Mouse (Mus musculus) C2C12 (cell line): ENCODE measurements around the gene Arid4a. TPM values are rescaled to one million over a fixed set of nuclear protein-coding genes. Genes with fewer than 3 reads are reported as not detected.

ENCODE experiments used
- H3K27me3 ChIP-seq: one replicate; pipeline ENCODE4 v1.6.1; 2011; ENCODE audit not compliant: control insufficient read depth, insufficient read depth, insufficient read length
- H3K36me3 ChIP-seq: one replicate; pipeline ENCODE4 v1.6.1; 2011; ENCODE audit not compliant: control insufficient read depth, insufficient read depth
- H3K4me3 ChIP-seq: one replicate; pipeline ENCODE4 v1.5.1; 2011; ENCODE audit warnings: mild to moderate bottlenecking, control low read depth; ENCODE audit not compliant: poor library complexity, insufficient read depth, severe bottlenecking
- H3K79me2 ChIP-seq: one replicate; pipeline ENCODE4 v1.6.1; 2011; ENCODE audit not compliant: control insufficient read depth, insufficient read depth
- H3K79me3 ChIP-seq: one replicate; pipeline ENCODE4 v1.6.1; 2011; ENCODE audit warnings: low read depth, control low read depth
- H3ac ChIP-seq: one replicate; pipeline ENCODE3; 2011; ENCODE audit warnings: low read depth; ENCODE audit not compliant: control insufficient read depth, insufficient read length
- CEBPB ChIP-seq: IDR thresholded peaks from one replicate; pipeline ENCODE4 v1.6.1; 2011; ENCODE audit warnings: low read depth, mild to moderate bottlenecking, control low read depth, moderate library complexity
- CTCF ChIP-seq: IDR thresholded peaks from one replicate; pipeline ENCODE4 v1.5.1; 2011; ENCODE audit not compliant: control insufficient read depth, insufficient read depth, insufficient read length
- FOSL1 ChIP-seq: IDR thresholded peaks from one replicate; pipeline ENCODE4 v1.8.0; 2011; ENCODE audit warnings: mild to moderate bottlenecking, low read length; ENCODE audit not compliant: poor library complexity, insufficient read depth, severe bottlenecking
- MAX ChIP-seq: IDR thresholded peaks from one replicate; pipeline ENCODE4 v1.6.1; 2011; ENCODE audit warnings: mild to moderate bottlenecking, control low read depth
- MYOD1 ChIP-seq: IDR thresholded peaks from one replicate; pipeline ENCODE4 v1.6.1; 2011; ENCODE audit warnings: low read depth; ENCODE audit not compliant: control insufficient read depth, insufficient read length
- MYOG ChIP-seq: IDR thresholded peaks from one replicate; pipeline ENCODE4 v1.6.1; 2011; ENCODE audit not compliant: control insufficient read depth, insufficient read length; ENCODE audit errors: extremely low read depth
- USF1 ChIP-seq: IDR thresholded peaks from one replicate; pipeline ENCODE4 v1.6.1; 2011; ENCODE audit warnings: low read depth, mild to moderate bottlenecking, control low read depth, moderate library complexity
- polyA plus RNA-seq: library from polyadenylated mRNA; unstranded; fragments of >200 nt; fragmentation: generic; extraction: Trizol; gene quantifications from one replicate; pipeline ENCODE4 v1.2.1, GENCODE M21; 2012; ENCODE audit warnings: missing spikeins

Arid4a gene
- polyA plus RNA-seq, 1 experiment: 2.0 TPM

DNA sequence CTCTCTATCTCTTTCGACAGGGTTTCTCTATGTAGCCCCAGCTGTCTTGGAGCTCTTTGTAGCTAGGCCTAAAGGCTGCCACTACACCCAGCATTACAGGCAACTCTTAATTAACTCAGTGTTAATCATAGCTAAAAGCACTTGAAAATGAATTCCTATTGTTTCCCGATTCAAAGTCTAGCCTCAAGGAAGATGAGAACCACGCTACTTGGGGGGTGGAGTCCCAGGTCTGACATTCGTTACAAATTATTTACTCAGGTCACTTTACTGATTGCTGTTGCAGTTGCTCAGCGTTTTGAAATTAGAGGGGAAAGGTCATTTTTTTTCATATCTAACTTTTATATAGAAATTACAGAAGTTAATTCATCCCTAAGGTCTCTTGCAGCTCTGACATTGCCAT is 119.8 kb downstream of the Arid4a start:
- peaks cover 39% of the 10 kb centered on the region for H3K36me3 ChIP-seq
- H3K27me3 ChIP-seq: no peaks in the 10 kb centered on the region
- no peak for TF ChIP-seq CEBPB
- no peak for TF ChIP-seq MYOG
- no peak for TF ChIP-seq FOSL1
- no peak for TF ChIP-seq MAX
- H3K79me3 ChIP-seq: peaks cover 62% of the 10 kb centered on the region
- H3ac ChIP-seq: peak overlapping the region; percentile 24
- peak overlapping the region; percentile 83 for H3K4me3 ChIP-seq
- H3K79me2 ChIP-seq: peaks cover 85% of the 10 kb centered on the region

DNA sequence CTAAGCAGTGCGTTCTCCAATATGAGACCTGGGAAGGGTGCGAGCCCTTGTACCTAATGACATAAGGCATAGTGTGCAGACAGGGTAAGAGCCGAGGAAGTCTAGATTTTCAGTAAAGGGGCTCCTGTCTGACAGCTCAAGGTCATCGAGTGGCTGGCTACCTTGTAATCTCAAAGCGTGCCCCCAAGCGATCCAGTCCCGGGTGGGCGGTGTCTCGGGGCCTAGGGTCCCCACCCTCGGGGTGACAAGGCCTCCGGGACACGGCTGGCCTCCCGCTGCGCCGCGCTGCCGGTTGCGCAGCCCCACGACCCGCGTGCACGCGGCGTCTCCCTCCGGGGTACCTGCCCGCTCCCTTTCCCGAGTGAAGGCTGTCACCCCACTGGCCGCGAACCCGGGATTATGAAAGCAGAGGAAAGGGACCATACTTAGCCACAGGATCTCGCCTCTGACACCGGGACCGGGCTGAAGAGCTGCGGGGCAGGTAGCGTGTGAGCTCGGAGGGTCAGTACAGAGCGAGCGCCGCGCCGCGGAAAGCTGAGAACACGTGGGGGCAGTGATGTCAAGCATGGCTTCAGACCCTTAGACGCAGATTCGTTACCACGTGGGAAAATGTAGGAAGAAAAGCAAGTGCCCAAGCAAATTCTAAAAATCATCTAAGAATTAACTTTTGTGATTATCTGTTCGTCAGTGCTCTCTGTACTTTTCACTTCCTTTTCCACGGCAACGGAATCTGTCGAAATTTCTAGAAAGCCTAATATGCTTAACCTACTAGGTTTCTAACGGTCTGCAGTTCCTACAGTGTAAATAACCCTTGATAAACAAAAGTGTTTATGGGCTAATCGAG is 120.6 kb downstream of the Arid4a start, which contains the start of the genes Timm9 and 2700049A03Rik:
Timm9 (minus strand) TSS at position 555 of the 844 bp plus-strand sequence.
2700049A03Rik (plus strand) TSS at position 719 of the 844 bp plus-strand sequence.
- Histone ChIP-seq H3K36me3 (peaks cover 39% of the 10 kb centered on the region), H3ac (peak within 1 kb of the TSS; percentile 89), H3K79me3 (peaks cover 55% of the 10 kb centered on the region), H3K4me3 (peak within 1 kb of the TSS; percentile 83), H3K79me2 (peaks cover 77% of the 10 kb centered on the region), H3K27me3 (no peaks in the 10 kb centered on the region)
- TF ChIP-seq CTCF: no peak
- TF ChIP-seq FOSL1: no peak
- peak; percentile 95 for TF ChIP-seq USF1
- TF ChIP-seq CEBPB: no peak
- peak; percentile 99 for TF ChIP-seq MAX
- TF ChIP-seq MYOD1: no peak
- no peak for TF ChIP-seq MYOG

DNA sequence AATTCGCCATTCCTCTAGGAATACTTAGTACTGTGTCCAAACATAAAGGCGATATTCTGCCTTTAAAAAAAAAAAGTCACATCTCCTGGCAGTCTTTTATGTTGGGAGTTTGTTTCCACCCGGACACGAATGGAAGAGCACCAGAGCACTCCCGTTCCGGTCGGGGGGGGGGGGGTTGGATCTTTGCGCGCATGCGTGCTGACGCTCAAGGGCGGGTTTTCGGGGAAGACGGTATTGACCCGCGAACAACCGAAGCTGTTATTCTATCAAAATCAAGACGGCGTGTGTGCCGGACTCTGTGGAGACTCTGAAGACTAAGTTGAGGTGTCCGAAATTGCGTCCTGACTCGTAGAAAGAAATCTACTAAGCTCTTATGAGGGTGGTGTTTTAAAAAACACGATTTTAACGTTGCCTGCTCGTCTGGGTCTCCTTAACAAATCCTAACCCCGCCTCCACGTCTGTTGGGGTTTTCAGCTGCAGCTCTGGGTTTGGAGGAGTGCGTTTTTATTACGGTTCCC is 121.2 kb downstream of the Arid4a start:
- H3ac ChIP-seq: peak overlapping the region; percentile 75
- peak overlapping the region; percentile 83 for H3K4me3 ChIP-seq
- H3K79me3 ChIP-seq: peaks cover 52% of the 10 kb centered on the region
- no peaks in the 10 kb centered on the region for H3K27me3 ChIP-seq
- peaks cover 39% of the 10 kb centered on the region for H3K36me3 ChIP-seq
- no peak for TF ChIP-seq USF1
- TF ChIP-seq CTCF: no peak
- TF ChIP-seq MYOD1: no peak
- TF ChIP-seq MAX: no peak
- no peak for TF ChIP-seq MYOG
- TF ChIP-seq FOSL1: no peak
- TF ChIP-seq CEBPB: no peak
- peaks cover 70% of the 10 kb centered on the region for H3K79me2 ChIP-seq

DNA sequence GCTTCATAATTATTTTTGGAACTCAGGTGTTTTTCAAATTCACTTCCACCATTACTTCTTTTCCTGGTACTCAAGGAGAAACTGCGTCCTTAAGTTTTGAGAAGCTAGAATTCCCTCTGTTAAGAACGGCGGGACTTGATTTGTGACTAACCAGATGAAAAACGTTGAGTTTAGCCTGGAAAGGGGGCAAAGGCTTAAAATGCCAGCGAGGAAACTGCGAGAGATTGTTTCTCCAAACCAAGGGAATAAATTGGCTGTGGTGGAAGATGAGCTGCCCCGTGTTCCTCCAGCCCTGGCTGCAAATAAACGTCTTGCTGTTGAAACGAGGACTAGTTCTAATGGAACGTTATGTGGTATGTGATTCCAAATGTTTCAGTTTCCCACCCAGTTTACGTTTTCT is 121.9 kb downstream of the Arid4a start:
- Histone ChIP-seq H3K79me2 (peaks cover 64% of the 10 kb centered on the region), H3K27me3 (no peaks in the 10 kb centered on the region), H3K4me3 (peak overlapping the region; percentile 83), H3K36me3 (peaks cover 38% of the 10 kb centered on the region), H3ac (peak overlapping the region; percentile 45), H3K79me3 (peaks cover 46% of the 10 kb centered on the region)
- TF ChIP-seq CEBPB: no peak
- TF ChIP-seq CTCF: no peak
- TF ChIP-seq FOSL1: no peak
- TF ChIP-seq USF1: no peak
- TF ChIP-seq MYOD1: no peak
- no peak for TF ChIP-seq MAX
- no peak for TF ChIP-seq MYOG

- H3K36me3 ChIP-seq: peaks cover 26% of the 10 kb centered on the region
- H3K79me3 ChIP-seq: peaks cover 31% of the 10 kb centered on the region
- no peak for TF ChIP-seq CTCF
- TF ChIP-seq FOSL1: no peak
- TF ChIP-seq CEBPB: no peak
- no peak for TF ChIP-seq USF1
- no peak for TF ChIP-seq MYOD1
- TF ChIP-seq MYOG: no peak
- TF ChIP-seq MAX: no peak
- H3K4me3 ChIP-seq: no peak overlapping the region
- no peak overlapping the region for H3ac ChIP-seq
- no peaks in the 10 kb centered on the region for H3K27me3 ChIP-seq
- H3K79me2 ChIP-seq: peaks cover 47% of the 10 kb centered on the region
Observed at GRCm38 (mm10) chr12:71139258-71139828, 123.6 kb downstream of the Arid4a start.
